Mouse (Mus musculus): Measurements from ENCODE around the gene Cdk14.
"Not testable (repeated sequence)": the region's sequence is repeated elsewhere in the genome, so short reads cannot be mapped to it uniquely, and the experiment has no call there.

The Cdk14 gene

DNA sequence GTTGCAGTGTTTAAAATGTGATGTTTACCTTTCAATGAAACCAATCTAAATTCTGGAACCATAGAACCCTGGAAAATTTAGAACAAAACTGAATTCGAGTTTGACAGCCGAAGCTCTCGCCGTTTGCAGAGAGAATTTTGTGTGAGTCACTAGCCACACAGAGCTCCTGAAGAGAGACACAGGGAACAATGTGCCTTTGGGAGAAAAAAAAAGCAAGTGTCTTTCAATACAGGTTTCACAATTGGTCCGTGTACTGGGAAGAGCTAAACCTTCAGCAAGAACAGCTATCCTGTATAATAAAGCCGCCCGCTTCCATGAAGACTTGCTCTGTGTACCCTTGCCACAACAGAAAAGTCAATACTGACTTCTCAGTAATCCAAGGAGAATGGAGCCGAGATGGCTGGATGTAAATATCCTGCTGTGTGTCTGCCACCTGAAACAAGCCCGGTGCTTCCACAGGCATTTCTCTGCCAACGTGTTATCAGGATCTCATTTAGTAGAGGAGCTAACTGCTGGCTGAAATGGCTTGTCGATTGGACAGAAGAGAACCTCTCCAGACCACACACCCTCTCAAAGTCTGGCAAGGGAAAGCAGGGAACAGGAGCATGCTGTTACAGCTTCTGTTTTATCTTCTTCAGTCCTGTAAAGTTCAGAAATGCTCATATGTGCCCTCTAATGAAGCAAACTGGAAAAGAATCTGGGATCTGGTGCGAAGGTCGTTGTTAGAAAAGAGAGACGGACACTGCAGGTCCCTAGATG, 159.0 kb downstream of the Cdk14 start:
- DNase-seq, result no peak

DNA sequence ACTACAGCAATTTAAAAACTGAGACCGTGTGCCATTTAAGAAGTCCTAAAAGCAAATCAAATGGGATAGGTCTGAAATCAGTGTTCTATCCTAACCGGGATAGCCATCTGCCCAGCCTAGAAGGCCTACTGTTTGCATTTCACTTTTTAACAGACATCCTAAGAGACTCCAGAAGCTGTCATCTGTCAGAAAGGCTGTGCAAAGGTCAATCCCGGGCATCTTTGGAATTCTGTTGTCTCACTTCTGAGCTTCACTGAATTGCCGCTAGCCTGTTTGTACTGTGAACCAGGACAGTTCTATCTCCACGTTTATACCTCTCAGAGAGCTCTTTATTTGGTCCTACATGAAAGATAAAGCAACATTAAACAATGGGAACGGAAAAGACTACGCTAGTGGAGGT, 159.8 kb downstream of the Cdk14 start:
- DNase-seq, result no peak

GRCm38 (mm10) chr5:5254391-5254790, 165.7 kb downstream of the Cdk14 start:
- DNase-seq, result no peak

DNA sequence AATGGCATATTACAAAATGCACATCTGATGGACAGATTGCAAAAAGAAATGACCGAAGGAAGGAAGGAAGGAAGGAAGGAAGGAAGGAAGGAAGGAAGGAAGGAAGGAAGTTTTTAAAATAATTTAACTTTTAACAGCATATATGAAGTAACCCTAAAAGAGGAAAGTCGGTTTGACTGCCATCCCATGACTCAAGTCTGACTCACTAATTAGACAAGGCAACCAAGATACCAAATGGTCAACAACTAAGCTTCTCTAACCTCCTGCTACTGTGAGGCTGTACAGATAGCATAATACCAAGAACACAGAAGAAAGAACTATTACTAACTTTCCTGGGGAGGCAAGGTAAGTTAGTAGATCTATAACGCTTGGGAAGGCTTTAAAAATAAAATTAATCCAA, 166.9 kb downstream of the Cdk14 start:
- no peak for DNase-seq

- DNase-seq, result no peak
These were observed 172.4 kb downstream of the Cdk14 start for GRCm38 (mm10) chr5:5247671-5248070.

- DNase-seq, result no peak
These were observed 173.5 kb downstream of the Cdk14 start for GRCm38 (mm10) chr5:5246534-5247175.

- DNase-seq, result no peak
These were observed 174.9 kb downstream of the Cdk14 start for GRCm38 (mm10) chr5:5245182-5245581.

GRCm38 (mm10) chr5:5243648-5244047, 176.5 kb downstream of the Cdk14 start:
- DNase-seq, result no peak

DNA sequence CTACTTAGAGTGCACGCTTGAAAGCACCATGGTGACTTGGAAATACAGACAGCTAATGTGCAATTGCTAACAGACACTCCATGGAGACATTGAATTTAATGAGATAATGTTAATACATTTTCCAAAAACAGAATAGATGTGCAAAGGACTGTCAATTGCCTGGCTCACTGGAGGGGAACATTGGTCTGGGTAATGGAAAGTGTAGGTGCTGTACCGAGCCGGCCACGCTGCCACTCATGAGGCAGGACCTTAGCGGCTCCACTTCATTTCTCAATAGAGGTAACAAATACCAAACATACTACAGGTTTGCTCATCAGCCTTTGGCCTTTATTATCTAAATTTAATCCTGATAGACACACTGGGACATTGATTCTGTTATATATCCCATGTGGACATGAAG, 177.4 kb downstream of the Cdk14 start:
- no peak for DNase-seq

- no peak for DNase-seq
These were observed 179.0 kb downstream of the Cdk14 start for GRCm38 (mm10) chr5:5241088-5241487.

GRCm38 (mm10) chr5:5240121-5240520, 180.0 kb downstream of the Cdk14 start:
- DNase-seq, result no peak

DNA sequence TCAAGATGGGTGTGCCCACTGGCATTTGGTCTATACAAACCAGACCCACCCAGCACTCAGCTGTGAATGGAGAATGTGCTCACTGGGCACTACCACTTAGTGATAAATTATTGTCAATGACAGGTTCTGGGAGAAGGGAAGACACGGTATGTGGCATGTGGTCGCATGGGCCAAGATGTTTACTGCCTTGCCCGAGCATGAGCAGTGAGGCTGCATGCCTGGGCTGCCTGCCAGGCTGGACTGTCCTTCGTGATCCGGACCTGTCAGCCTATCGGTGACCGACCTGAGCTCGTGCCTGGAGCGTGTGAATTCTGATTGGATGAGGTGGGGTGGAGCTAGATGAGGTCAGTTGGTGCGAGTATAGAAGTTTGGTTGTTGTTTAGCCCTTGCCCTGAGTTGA, 185.2 kb downstream of the Cdk14 start:
- DNase-seq, result not testable (repeated sequence)

GRCm38 (mm10) chr5:5226966-5227365, 193.1 kb downstream of the Cdk14 start:
- DNase-seq, result no peak

DNA sequence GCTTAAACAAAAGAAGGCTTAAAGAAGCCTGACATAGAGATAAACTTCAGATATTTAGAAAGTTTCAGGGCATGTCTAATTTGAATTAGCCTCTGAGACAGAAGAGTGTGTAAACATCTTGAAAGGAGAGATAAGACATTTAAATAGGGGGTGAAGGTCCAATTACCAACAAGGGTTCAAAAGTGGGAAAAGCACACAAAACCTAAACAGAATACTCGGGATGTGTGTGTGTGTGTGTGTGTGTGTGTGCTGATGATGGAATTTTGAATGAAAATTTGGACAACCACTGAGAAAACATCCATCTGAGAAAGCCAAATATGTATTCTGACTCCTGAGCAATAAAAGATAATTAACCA, 208.4 kb downstream of the Cdk14 start:
- DNase-seq, result no peak

- no peak for DNase-seq
These were observed 208.9 kb downstream of the Cdk14 start for GRCm38 (mm10) chr5:5211034-5211779.

- no peak for DNase-seq
These were observed 212.1 kb downstream of the Cdk14 start for GRCm38 (mm10) chr5:5208016-5208415.

DNA sequence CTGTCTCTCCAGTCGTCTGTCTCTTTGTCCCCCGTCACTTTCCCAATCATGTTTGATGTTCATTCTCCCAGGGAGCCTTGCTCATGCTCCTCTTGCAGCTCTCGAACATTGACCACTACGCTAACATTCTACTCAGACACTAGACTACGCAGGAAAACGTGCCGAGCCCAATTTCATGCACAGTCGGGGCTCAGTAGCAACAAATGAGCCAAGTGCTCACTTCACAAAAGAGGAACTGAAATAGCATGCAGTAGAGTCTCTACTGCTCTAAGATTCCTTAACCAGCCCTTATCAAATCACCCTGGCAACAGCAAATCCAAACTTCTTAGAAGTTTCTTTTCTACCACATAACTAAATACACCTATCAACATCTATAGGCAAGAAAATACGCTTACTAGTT, 214.1 kb downstream of the Cdk14 start:
- DNase-seq, result no peak

DNA sequence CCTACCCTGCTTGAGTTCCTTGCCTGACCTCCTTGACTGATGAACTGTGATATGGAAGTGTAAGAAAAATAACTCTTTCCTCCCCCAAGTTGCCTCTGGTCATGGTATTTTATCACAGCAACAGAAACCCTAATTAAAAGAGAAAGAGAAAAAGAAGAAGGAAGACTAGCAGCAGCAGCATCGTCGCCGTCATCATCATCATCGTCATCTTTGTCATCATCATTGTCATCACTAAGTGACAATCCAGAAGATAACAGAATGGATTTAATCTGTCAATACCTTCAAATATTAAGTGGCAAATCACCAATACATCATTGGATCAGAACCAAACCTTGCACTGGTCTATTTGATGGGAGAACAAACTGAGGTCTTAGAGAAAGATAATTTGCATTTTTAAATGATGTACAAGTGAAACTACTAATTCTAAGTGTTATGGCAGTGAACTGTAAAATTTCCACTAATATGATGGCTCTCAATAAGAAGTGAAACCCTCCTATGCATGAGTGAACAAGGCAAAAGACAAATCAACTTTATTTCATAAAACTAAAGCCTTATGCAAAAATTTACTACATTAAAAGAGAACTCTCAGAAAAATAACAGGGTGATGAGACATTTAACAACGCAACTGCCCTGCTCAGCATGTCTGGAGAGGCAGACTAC, 225.4 kb downstream of the Cdk14 start:
- no peak for DNase-seq

GRCm38 (mm10) chr5:5189590-5189989, 230.5 kb downstream of the Cdk14 start:
- no peak for DNase-seq

DNA sequence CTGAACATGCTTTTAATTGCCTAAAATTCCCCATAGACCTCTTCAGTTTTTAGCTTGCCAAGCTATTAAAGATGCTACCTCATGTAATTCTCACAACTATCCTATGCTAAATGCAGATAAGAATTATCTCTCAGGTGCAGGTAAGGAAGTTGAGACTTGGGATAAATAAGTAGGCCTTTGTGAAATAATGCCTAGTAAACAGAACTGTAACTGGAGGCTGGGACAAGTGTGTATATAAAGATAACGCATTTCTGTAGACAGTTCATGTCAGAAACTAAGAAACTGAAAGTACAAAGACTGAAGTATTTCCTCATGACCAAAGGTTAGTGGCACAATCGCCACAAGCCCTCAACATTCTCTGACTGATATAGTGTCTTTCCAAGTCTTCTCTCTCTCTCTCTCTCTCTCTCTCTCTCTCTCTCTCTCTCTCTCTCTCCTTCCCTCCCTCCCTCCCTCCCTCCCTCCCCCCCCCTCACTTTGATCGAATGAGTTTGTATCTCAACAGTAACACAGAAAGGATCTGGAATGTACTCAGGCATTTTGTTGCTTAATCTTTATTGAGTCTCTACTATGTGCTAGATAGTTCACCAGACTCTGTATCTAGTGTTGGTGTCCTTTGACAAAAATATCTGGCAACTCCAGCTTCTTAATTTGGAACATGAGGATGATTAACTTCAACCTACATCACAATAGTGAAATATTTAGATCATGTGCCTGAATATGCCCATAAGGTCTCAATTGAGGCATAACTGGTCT, 233.9 kb downstream of the Cdk14 start:
- DNase-seq, result no peak

GRCm38 (mm10) chr5:5185521-5185920, 234.6 kb downstream of the Cdk14 start:
- no peak for DNase-seq

DNA sequence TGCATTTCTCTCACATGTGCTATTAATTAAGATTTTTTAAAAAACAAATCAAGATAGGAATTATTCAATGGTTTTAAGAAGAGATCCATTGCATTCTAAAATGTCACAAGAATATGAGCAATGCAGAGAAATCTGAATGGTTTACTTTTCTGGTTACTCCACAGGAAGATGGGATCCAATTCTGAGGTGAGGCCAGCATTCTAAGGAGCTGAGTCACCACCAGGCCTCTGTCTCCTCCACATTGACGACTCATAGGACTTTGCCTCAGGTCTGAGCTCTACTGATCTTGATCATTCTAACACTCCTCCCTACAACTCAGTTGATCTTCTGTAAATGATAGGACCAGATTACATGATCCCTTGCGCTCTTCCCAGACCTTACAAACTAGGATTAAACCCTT, 239.4 kb downstream of the Cdk14 start:
- DNase-seq, result no peak

DNA sequence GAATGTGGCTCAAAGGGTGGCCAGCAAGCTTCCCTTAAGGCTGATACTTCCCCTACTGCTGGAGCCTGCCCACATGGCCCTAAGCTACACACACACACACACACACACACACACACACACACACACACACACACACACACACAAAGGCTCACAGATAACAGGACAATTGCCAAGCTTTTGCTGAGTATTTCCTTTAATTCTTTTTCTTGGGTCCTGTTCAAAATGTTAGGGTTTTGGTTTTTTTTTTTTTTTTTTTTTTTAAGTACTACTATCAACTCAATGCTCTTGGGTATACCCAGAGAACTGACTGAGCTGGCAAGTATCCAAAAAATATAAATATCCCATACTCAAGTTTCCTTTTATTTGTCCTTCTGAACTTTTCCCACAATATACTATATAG, 239.8 kb downstream of the Cdk14 start:
- no peak for DNase-seq
